Mouse (Mus musculus): ENCODE data around the gene Krt24. TPM values are rescaled to one million over a fixed set of nuclear protein-coding genes. Genes with fewer than 3 reads are reported as not detected.

The Krt24 gene
- not detected in 2 replicates for polyA plus RNA-seq (2012; rRNA removed)

DNA sequence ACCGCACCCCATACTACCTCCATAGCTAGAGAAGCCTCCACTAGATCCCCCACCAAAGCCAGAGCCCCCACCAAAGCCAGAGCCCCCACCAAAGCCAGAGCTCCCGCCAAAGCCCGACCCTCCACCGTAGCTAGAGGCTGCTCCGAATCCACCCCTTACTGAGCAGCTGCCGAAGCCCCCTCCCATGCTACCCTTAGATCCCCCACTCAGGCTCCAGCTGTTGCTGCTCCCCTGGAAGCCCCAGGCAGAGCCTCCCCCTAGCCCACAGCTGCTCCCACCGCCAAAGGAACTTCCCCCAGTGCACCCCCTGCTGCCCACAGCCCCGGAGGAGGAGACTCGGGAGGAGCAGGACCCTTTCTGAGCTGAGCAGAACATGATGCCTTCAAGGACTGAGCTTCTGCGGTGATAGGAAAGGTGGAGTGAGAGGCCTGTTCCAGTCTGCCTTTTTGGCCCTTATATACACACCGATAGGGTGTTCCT, at the start of gene Krt24:
Gene Krt24, minus strand, starts transcription at position 430 of the 480 bp plus-strand sequence.
- H3K4me1 ChIP-seq (ENCODE audit: control insufficient read depth, insufficient read depth, insufficient read length, low read length): no peaks in the 10 kb centered on the region
- 51% methylated on average over 11 of the region's 11 CpGs for WGBS
- TF ChIP-seq CTCF (IDR thresholded peaks at IDR 0.05; ENCODE audit: extremely low read depth, insufficient read length, insufficient replicate concordance, low read depth, low read length) (no peak), POLR2A (IDR thresholded peaks at IDR 0.05; ENCODE audit: low read depth, low read length) (no peak)
- no peaks in the 10 kb centered on the region for H3K36me3 ChIP-seq (ENCODE audit: control insufficient read depth, insufficient read depth, low read length)
- no peak within 1 kb of the TSS for H3K27ac ChIP-seq (ENCODE audit: insufficient read depth, low read depth, low read length)
- no peaks in the 10 kb centered on the region for H3K27me3 ChIP-seq (ENCODE audit: control insufficient read depth, insufficient read depth, low read length)
- no peak within 1 kb of the TSS for H3K4me3 ChIP-seq (ENCODE audit: low read depth, low read length)

GRCm38 (mm10) chr11:99333426-99333825, 48.4 kb upstream of the Krt24 start:
- Histone ChIP-seq H3K36me3 (ENCODE audit: control insufficient read depth, insufficient read depth, low read length) (no peaks in the 10 kb centered on the region), H3K27me3 (ENCODE audit: control insufficient read depth, insufficient read depth, low read length) (0 out of 2 replicates have a peak, but pooled peaks cover 3% of the 10 kb centered on the region)
- 65% methylated on average over 13 of the region's 13 CpGs for WGBS

GRCm38 (mm10) chr11:99329655-99330054, 44.6 kb upstream of the Krt24 start:
- H3K27me3 ChIP-seq (ENCODE audit: control insufficient read depth, insufficient read depth, low read length): 0 out of 2 replicates have a peak, but pooled peaks cover 3% of the 10 kb centered on the region
- WGBS: 44% methylated on average over 2 of the region's 2 CpGs
- TF ChIP-seq CTCF (IDR thresholded peaks at IDR 0.05; ENCODE audit: extremely low read depth, insufficient read length, insufficient replicate concordance, low read depth, low read length): no peak
- no peak for TF ChIP-seq POLR2A (IDR thresholded peaks at IDR 0.05; ENCODE audit: low read depth, low read length)
- H3K4me1 ChIP-seq (ENCODE audit: control insufficient read depth, insufficient read depth, insufficient read length, low read length): no peaks in the 10 kb centered on the region
- H3K4me3 ChIP-seq (ENCODE audit: low read depth, low read length): no peak overlapping the region
- no peaks in the 10 kb centered on the region for H3K36me3 ChIP-seq (ENCODE audit: control insufficient read depth, insufficient read depth, low read length)
- H3K27ac ChIP-seq (ENCODE audit: insufficient read depth, low read depth, low read length): no peak overlapping the region

More at GRCm38 (mm10) chr11:99333426-99333825, 48.4 kb upstream of the Krt24 start:
- TF ChIP-seq POLR2A (IDR thresholded peaks at IDR 0.05; ENCODE audit: low read depth, low read length) (no peak), CTCF (IDR thresholded peaks at IDR 0.05; ENCODE audit: extremely low read depth, insufficient read length, insufficient replicate concordance, low read depth, low read length) (no peak)
- no peak overlapping the region for H3K27ac ChIP-seq (ENCODE audit: insufficient read depth, low read depth, low read length)
- no peaks in the 10 kb centered on the region for H3K4me1 ChIP-seq (ENCODE audit: control insufficient read depth, insufficient read depth, insufficient read length, low read length)
- H3K4me3 ChIP-seq (ENCODE audit: low read depth, low read length): no peak overlapping the region

DNA sequence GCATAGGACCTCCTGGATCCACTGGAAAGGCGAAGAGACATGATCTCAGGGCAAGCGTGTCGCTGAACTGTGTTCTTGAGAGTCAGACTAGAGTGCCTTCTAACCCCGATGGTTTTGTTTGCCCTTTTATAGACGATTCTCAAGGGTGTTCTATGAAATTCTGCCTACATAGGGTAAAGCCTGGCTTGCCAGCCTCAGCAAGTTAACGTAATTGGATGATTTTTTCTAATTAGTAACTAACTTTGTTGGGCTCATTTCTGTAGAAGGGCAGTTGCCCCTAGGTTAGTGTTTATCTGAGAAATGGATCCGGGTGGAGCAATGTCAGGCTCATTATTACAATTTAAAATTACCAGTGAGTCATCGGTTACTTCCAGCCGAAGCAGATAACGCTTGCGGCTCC, 37.8 kb upstream of the Krt24 start, which contains the start of gene Krt25:
Gene Krt25, minus strand, starts transcription at position 101 of the 400 bp plus-strand sequence.
- 82% methylated on average over 11 of the region's 11 CpGs for WGBS
- no peak for TF ChIP-seq POLR2A (IDR thresholded peaks at IDR 0.05; ENCODE audit: low read depth, low read length)
- TF ChIP-seq CTCF (IDR thresholded peaks at IDR 0.05; ENCODE audit: extremely low read depth, insufficient read length, insufficient replicate concordance, low read depth, low read length): no peak
- H3K27me3 ChIP-seq (ENCODE audit: control insufficient read depth, insufficient read depth, low read length): peaks cover 2% of the 10 kb centered on the region
- H3K36me3 ChIP-seq (ENCODE audit: control insufficient read depth, insufficient read depth, low read length): no peaks in the 10 kb centered on the region
- no peak within 1 kb of the TSS for H3K27ac ChIP-seq (ENCODE audit: insufficient read depth, low read depth, low read length)
- no peak within 1 kb of the TSS for H3K4me3 ChIP-seq (ENCODE audit: low read depth, low read length)
- no peaks in the 10 kb centered on the region for H3K4me1 ChIP-seq (ENCODE audit: control insufficient read depth, insufficient read depth, insufficient read length, low read length)

DNA sequence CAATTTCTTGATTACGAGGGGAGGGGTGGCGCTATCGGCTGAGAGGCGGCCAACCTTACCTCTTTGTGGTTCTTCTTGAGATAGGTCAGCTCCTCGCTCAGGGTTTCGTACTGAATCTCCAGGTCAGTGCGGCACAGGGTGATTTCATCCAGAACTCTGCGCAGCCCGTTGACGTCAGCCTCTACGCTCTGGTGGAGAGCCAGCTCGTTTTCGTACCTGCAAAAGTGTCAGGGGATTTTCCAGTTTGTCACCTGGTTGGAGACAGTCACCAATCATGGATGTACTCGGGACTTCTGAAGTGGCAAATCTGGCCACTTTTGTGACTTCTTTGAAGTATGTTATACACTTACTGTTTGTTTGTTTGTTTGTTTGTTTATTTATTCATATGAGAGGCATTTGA, 36.0 kb upstream of the Krt24 start:
- 84% methylated on average over 14 of the region's 14 CpGs for WGBS
- H3K4me1 ChIP-seq (ENCODE audit: control insufficient read depth, insufficient read depth, insufficient read length, low read length): no peaks in the 10 kb centered on the region
- no peak overlapping the region for H3K4me3 ChIP-seq (ENCODE audit: low read depth, low read length)
- H3K36me3 ChIP-seq (ENCODE audit: control insufficient read depth, insufficient read depth, low read length): no peaks in the 10 kb centered on the region
- TF ChIP-seq POLR2A (IDR thresholded peaks at IDR 0.05; ENCODE audit: low read depth, low read length): no peak
- no peak for TF ChIP-seq CTCF (IDR thresholded peaks at IDR 0.05; ENCODE audit: extremely low read depth, insufficient read length, insufficient replicate concordance, low read depth, low read length)
- H3K27me3 ChIP-seq (ENCODE audit: control insufficient read depth, insufficient read depth, low read length): peaks cover 2% of the 10 kb centered on the region
- no peak overlapping the region for H3K27ac ChIP-seq (ENCODE audit: insufficient read depth, low read depth, low read length)

DNA sequence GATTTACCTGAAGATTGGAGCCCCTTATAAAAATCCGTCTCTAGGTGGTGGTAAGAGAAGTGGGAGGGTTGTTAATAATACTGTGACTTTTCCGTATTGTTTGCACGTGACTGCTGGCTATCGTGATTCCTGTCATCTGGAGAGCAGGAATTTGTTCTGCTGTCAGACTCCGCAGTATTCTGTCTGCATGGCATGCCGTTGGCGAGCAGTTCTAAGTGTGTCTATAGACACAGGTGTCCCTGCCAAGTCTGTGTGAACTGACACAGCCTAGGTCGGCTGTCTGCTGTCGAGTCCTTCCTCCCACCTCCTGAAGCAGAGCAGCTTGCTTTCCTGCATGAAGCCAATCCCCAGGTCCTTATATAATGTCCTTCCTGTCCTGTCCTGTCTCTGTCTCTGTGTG, 34.1 kb upstream of the Krt24 start:
- TF ChIP-seq POLR2A (IDR thresholded peaks at IDR 0.05; ENCODE audit: low read depth, low read length) (no peak), CTCF (IDR thresholded peaks at IDR 0.05; ENCODE audit: extremely low read depth, insufficient read length, insufficient replicate concordance, low read depth, low read length) (no peak)
- WGBS: 21% methylated on average over 9 of the region's 9 CpGs
- H3K27me3 ChIP-seq (ENCODE audit: control insufficient read depth, insufficient read depth, low read length): peaks cover 2% of the 10 kb centered on the region
- no peaks in the 10 kb centered on the region for H3K36me3 ChIP-seq (ENCODE audit: control insufficient read depth, insufficient read depth, low read length)
- H3K27ac ChIP-seq (ENCODE audit: insufficient read depth, low read depth, low read length): no peak overlapping the region
- H3K4me1 ChIP-seq (ENCODE audit: control insufficient read depth, insufficient read depth, insufficient read length, low read length): no peaks in the 10 kb centered on the region
- H3K4me3 ChIP-seq (ENCODE audit: low read depth, low read length): no peak overlapping the region

DNA sequence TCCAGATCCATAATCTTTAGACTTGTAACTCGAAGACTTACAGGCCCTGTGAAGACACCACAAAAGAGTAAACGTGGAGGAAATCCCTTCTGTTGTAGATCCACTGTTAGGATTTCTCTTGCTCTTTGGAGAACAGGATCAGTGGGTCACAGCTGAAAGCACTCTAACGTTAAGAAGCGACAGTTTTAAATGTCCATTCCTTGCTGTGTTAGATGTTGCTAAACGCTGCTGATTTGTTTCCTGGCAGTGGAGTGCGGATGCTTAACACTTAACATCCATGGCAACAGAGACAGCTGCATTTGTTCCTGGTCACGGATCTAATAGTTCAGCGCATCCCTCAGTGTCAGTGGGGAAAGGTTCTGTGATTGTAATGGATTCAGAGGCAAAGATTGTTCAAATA, 31.5 kb upstream of the Krt24 start:
- H3K27ac ChIP-seq (ENCODE audit: insufficient read depth, low read depth, low read length): no peak overlapping the region
- H3K36me3 ChIP-seq (ENCODE audit: control insufficient read depth, insufficient read depth, low read length): no peaks in the 10 kb centered on the region
- H3K4me1 ChIP-seq (ENCODE audit: control insufficient read depth, insufficient read depth, insufficient read length, low read length): no peaks in the 10 kb centered on the region
- 67% methylated on average over 8 of the region's 8 CpGs for WGBS
- H3K27me3 ChIP-seq (ENCODE audit: control insufficient read depth, insufficient read depth, low read length): peaks cover 2% of the 10 kb centered on the region
- H3K4me3 ChIP-seq (ENCODE audit: low read depth, low read length): no peak overlapping the region
- TF ChIP-seq CTCF (IDR thresholded peaks at IDR 0.05; ENCODE audit: extremely low read depth, insufficient read length, insufficient replicate concordance, low read depth, low read length) (no peak), POLR2A (IDR thresholded peaks at IDR 0.05; ENCODE audit: low read depth, low read length) (no peak)
